Mouse (Mus musculus): ENCODE measurements around the gene Hoxd9. TPM values are rescaled to one million over a fixed set of nuclear protein-coding genes. Genes with fewer than 3 reads are reported as not detected.
A peak's percentile ranks its signal among the peaks of the same experiment; 100 is the strongest.

Gene Hoxd9
- total RNA-seq, 1 experiment from 2014 or later = not detected

DNA sequence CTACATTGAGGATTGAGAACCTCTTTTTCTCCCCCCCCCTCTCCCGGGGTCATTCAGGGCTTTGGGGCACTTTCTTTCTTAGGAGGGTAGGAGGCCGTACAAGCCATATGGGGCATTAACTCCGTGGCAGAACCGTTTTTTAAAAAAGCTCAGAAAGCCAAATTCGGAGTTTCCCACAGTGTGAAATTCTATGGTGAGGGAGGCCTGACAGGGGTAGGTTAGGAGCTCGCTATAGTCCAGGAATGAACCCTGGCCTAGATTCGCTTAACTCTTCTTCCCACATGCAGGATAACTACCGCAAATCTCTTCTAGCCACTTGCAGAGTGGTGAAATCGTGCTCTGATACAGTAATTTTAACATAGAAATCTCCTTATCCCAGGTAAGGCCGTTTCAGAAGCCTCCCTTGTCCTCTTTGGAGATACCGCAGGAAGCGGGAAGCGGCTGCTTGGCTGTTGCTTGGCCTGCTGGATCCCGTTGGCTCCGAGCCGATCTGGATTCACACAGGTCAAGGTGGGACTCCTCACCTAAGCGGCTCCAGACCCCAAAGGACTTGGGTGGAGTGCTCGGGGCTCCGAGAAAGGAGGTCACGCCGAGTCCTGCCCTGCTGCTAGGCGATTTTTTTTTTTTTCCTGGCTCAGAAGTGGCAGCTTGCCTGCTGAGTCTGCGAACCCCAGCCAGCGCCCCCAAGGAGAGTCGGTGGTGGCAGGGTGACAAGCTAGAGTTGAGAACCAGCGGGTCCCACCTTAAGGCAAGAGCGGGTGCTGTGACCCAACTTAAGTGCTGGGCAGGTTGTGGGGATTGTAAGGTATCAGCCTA lies 37.7 kb downstream of the Hoxd9 start:
- no peak for ATAC-seq (replicated peaks in 1 of 2; ENCODE audit: insufficient read depth in 1 of 2, low FRiP score in 2 of 2, low TSS enrichment in 1 of 2, low read depth in 1 of 2, poor library complexity in 2 of 2, severe bottlenecking in 2 of 2)

GRCm38 (mm10) chr2:74735851-74736687 lies 38.5 kb downstream of the Hoxd9 start:
- ATAC-seq (replicated peaks in 1 of 2; ENCODE audit: insufficient read depth in 1 of 2, low FRiP score in 2 of 2, low TSS enrichment in 1 of 2, low read depth in 1 of 2, poor library complexity in 2 of 2, severe bottlenecking in 2 of 2) = no peak; a peak in 1 of 4 replicates

DNA sequence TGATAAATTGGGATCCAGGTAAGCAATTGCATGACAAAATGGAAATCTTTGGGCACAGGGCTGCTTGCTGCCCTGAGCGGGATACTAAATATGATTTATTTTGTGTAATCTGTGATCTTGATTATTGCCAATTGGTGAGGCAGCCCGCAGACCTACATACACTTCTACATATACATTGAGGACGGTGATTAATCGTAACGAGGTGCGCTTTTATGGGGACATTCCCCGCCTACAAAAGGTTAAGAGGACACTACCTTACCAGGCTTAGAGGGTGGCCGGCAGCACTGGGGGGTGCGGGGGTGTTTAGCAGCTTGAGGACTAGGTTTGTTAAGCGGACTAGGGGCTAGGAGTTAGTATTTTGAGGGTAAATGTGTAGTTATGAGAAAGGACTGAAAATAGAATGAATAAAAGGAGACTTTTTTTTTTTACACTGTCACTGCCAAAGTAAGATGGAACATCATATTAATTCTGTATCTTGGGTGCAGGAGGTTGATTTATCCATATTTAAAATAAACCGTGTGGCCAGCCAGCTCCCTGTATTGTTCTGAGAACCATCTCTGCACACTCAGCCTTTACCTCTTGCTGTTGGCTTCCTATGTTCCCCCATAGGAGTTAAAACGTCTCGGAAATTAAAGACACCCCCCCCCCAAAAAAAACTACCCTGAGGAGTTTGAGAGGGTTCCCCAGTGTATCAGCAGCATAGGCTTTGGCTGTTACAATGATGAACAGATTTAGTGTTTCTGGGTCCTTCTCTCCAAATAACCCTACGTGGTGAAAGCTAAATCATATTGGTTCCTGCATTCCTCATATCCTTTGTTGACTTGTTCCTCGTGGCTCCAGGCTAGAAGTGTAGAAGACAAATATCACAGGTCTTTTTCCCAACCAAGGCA lies 39.4 kb downstream of the Hoxd9 start:
- no peak for ATAC-seq (replicated peaks in 1 of 2; ENCODE audit: insufficient read depth in 1 of 2, low FRiP score in 2 of 2, low TSS enrichment in 1 of 2, low read depth in 1 of 2, poor library complexity in 2 of 2, severe bottlenecking in 2 of 2)

DNA sequence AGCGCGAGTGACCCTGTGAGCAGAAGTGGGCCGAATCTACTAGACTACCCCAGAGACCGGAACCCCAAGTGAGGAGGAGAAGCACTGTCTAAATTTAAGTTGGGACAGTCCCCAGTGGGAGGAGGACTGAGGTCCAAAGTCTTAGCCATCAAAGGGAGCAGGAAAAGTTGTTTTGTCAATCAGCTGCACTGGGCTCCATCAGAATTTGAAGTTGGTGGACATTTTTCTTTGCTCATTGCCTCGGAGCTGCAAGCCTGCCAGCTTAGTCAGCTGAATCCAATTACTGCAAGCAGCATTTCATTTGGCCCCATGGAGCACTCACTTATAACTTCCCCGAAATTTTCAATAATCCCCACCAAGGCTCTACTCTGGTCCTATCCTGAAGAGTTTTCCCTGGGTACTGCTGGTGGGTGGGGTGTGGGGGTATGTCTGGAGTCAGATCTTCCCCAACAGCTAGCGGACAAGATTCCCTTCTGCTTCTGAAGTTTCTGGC lies 40.1 kb downstream of the Hoxd9 start:
- ATAC-seq (replicated peaks in 1 of 2; ENCODE audit: insufficient read depth in 1 of 2, low FRiP score in 2 of 2, low TSS enrichment in 1 of 2, low read depth in 1 of 2, poor library complexity in 2 of 2, severe bottlenecking in 2 of 2) = no peak

- ATAC-seq (replicated peaks in 1 of 2; ENCODE audit: insufficient read depth in 1 of 2, low FRiP score in 2 of 2, low TSS enrichment in 1 of 2, low read depth in 1 of 2, poor library complexity in 2 of 2, severe bottlenecking in 2 of 2) = no peak
These were observed 41.3 kb downstream of the Hoxd9 start for GRCm38 (mm10) chr2:74738623-74739475.

GRCm38 (mm10) chr2:74739476-74739800 lies 41.9 kb downstream of the Hoxd9 start:
- no peak for ATAC-seq (replicated peaks in 1 of 2; ENCODE audit: insufficient read depth in 1 of 2, low FRiP score in 2 of 2, low TSS enrichment in 1 of 2, low read depth in 1 of 2, poor library complexity in 2 of 2, severe bottlenecking in 2 of 2)

DNA sequence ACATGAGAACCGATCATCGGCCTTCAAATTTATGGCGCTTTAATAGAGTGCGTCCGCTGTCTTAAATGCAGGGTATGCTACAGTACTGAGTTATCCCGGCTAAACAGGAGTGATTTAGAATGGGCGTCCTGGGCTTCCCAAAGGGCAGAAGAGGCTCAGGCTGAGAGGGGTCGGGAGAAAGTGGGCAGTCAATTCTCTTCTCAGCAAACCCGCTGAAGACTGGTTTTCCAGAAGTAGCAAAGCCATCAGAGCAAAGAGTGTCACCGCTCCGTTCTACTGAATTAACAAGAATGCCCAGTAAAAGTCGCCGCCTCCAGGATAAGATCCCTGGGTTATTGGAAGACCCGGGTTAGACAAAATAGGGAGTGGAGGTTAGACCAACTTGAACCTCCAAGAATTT lies 42.3 kb downstream of the Hoxd9 start:
- ATAC-seq (replicated peaks in 1 of 2; ENCODE audit: insufficient read depth in 1 of 2, low FRiP score in 2 of 2, low TSS enrichment in 1 of 2, low read depth in 1 of 2, poor library complexity in 2 of 2, severe bottlenecking in 2 of 2) = no peak

DNA sequence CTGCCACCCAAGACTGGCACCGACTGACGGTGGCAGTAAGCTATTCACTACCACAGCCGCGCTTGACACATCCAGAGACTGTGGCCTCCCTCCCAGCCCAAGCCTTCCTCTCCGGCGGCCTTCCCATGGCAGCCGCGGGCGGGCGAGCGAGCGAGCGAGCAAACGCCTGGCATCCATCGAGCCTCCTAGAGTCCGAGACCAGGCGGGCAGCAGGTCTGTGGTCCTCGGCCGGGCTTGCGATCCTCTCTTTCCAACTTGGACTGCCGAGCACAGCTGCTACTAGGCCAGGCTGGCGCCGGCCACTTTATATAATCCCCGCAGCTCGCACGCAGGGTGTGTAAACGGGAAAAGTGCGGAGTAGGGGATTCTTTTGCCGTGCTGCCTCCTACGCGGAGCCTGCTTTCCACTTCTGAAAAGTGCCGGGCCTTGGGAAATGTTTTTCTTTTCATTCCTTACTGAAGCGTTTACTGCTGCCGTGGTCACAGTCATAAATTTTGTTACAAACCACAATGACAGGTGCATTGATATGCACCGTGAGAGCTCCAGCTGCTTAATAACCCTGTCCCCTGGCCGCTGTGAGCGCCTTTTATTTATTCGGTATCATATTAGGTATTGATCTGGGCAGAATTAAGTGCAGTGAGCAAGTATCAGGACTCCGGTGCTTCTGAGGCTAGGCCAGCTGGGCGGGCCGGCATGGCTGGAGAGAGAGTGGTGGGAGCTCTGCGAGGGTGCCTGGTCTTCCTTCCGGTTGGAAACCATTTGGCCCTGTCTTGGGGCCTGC lies 43.0 kb downstream of the Hoxd9 start:
- ATAC-seq (replicated peaks in 1 of 2; ENCODE audit: insufficient read depth in 1 of 2, low FRiP score in 2 of 2, low TSS enrichment in 1 of 2, low read depth in 1 of 2, poor library complexity in 2 of 2, severe bottlenecking in 2 of 2) = 0 out of 4 replicates have a peak, but pooled peaks of 1 of the 2 experiments have one; percentile 23

GRCm38 (mm10) chr2:74741252-74741978 lies 43.9 kb downstream of the Hoxd9 start:
- ATAC-seq (replicated peaks in 1 of 2; ENCODE audit: insufficient read depth in 1 of 2, low FRiP score in 2 of 2, low TSS enrichment in 1 of 2, low read depth in 1 of 2, poor library complexity in 2 of 2, severe bottlenecking in 2 of 2) = no peak

DNA sequence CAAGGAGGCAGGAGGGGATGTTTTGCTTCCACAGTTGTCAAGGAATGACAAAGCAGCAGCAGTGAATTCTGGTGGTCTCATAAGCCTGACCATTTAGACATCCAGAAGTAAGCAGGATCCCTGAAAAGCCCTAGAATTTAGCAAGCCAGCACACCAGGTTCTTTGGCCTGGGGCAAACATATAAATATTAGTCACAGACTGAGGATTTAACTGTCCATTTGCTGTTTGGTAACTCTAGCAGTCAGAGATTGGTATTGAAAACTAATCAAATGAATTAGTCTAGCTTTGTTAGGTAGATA lies 44.4 kb downstream of the Hoxd9 start:
- ATAC-seq (replicated peaks in 1 of 2; ENCODE audit: insufficient read depth in 1 of 2, low FRiP score in 2 of 2, low TSS enrichment in 1 of 2, low read depth in 1 of 2, poor library complexity in 2 of 2, severe bottlenecking in 2 of 2) = no peak

- no peak for ATAC-seq (replicated peaks in 1 of 2; ENCODE audit: insufficient read depth in 1 of 2, low FRiP score in 2 of 2, low TSS enrichment in 1 of 2, low read depth in 1 of 2, poor library complexity in 2 of 2, severe bottlenecking in 2 of 2)
These were observed 48.2 kb downstream of the Hoxd9 start for GRCm38 (mm10) chr2:74745540-74746297.

GRCm38 (mm10) chr2:74746298-74746921 lies 48.9 kb downstream of the Hoxd9 start:
- ATAC-seq (replicated peaks in 1 of 2; ENCODE audit: insufficient read depth in 1 of 2, low FRiP score in 2 of 2, low TSS enrichment in 1 of 2, low read depth in 1 of 2, poor library complexity in 2 of 2, severe bottlenecking in 2 of 2) = no peak; a peak in 1 of 4 replicates

DNA sequence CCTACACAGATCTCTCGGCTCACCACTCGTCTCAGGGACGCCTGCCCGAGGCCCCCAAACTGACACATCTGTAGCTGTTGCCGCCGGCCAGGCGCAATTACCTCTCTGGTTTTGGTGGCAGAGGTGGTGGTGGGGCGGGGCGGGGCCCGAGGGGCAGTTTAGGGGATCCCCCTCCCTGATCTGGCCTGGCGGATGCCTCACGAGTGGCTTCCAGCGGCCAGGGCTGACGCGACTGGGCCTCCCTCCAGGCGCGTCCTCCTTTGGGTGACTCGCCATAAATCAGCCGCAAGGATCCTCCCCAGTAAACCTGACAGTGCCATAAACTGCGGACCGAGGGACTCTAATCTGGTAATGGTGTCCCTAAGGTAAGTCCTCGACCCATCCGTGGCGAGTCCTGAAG lies 49.5 kb downstream of the Hoxd9 start:
- ATAC-seq (replicated peaks in 1 of 2; ENCODE audit: insufficient read depth in 1 of 2, low FRiP score in 2 of 2, low TSS enrichment in 1 of 2, low read depth in 1 of 2, poor library complexity in 2 of 2, severe bottlenecking in 2 of 2) = no peak

- ATAC-seq (replicated peaks in 1 of 2; ENCODE audit: insufficient read depth in 1 of 2, low FRiP score in 2 of 2, low TSS enrichment in 1 of 2, low read depth in 1 of 2, poor library complexity in 2 of 2, severe bottlenecking in 2 of 2) = no peak
These were observed 50.2 kb downstream of the Hoxd9 start for GRCm38 (mm10) chr2:74747661-74748141.

Measured in hematopoietic stem cell, adult 5-6 weeks (primary cell).